Comparison of ENCODE assay signal across 9 mouse cellular contexts in the genomic region with DNA sequence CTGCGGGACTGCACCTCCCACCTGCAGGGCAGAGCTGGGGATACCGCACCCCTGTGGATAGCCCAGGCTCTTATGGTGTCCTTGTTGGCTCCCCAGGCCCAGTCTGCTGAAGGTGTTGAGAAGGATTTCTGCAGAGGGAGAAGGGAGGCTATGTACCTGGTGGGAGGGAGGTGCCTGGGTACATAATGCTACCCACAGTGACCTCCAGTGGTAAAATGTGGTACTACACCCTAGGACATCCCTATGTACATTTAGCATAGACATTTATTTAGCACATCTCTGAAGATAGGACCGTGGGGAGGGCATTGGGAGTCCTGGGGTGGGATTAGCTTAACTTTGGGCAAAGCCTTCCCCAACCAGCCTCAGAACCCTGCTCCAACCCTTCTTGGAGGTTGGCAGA. TPM values are rescaled to one million over a fixed set of nuclear protein-coding genes. Genes with fewer than 3 reads are reported as not detected.
DNase-seq lines count a peak whose midpoint lies in the region; ATAC-seq and TF ChIP-seq lines count a peak whose summit lies in the region.
"Had no signal": no experiment of that assay in that cellular context is flagged by ENCODE, and none has a peak within 500 bp of the region (broad histone marks: within the 10 kb centered on the region; RNA-seq: fewer than 3 reads in every experiment).

No protein-coding gene starts in this region.

- no peak overlapping the region for H3K27ac ChIP-seq in midbrain, embryonic 11.5 days (ENCODE audit: low read depth, low read length)
- no peak overlapping the region for H3K27ac ChIP-seq in midbrain, embryonic 16.5 days (ENCODE audit: low read length)
- H3K27ac ChIP-seq in hindbrain, postnatal 0 days = no peak overlapping the region
- no peak overlapping the region for H3K27ac ChIP-seq in neural tube, embryonic 13.5 days (replicated peaks)
- H3K27ac ChIP-seq: neural tube, embryonic 12.5 days had no signal

- H3K4me2 ChIP-seq in midbrain, embryonic 11.5 days = no peak overlapping the region
- no peak overlapping the region for H3K4me2 ChIP-seq in midbrain, embryonic 16.5 days (ENCODE audit: low read length)
- H3K4me2 ChIP-seq in hindbrain, postnatal 0 days (ENCODE audit: low read depth, low read length) = no peak overlapping the region
- no peak overlapping the region for H3K4me2 ChIP-seq in neural tube, embryonic 13.5 days
- H3K4me2 ChIP-seq: neural tube, embryonic 12.5 days had no signal

- H3K4me1 ChIP-seq in midbrain, embryonic 11.5 days (ENCODE audit: control insufficient read depth, insufficient read depth, low read length) = no peaks in the 10 kb centered on the region
- no peaks in the 10 kb centered on the region for H3K4me1 ChIP-seq in midbrain, embryonic 16.5 days (ENCODE audit: control insufficient read depth, insufficient read depth, low read length)
- H3K4me1 ChIP-seq in hindbrain, postnatal 0 days (ENCODE audit: insufficient read depth, low read length) = no peaks in the 10 kb centered on the region
- H3K4me1 ChIP-seq in neural tube, embryonic 13.5 days (replicated peaks) = no peaks in the 10 kb centered on the region
- H3K4me1 ChIP-seq: neural tube, embryonic 12.5 days had no signal

- intact Hi-C loops in left cerebral cortex, postnatal 14 days (cut with DNase I) = loop anchor here (5.0 to 10.0 kb wide), 2 partner anchors 66 to 108 kb away; a partner anchor contains a TSS

- DNase-seq in midbrain, embryonic 11.5 days (ENCODE audit: low spot score, missing footprints) = peak; percentile 97
- peak; percentile 69 for DNase-seq in NIH3T3 (ENCODE audit: low read depth)
- DNase-seq in embryo, embryonic 10 days (ENCODE audit: low spot score) = peak; percentile 88
- DNase-seq in hindbrain, postnatal 0 days (ENCODE audit: low spot score) = peak; percentile 92
- DNase-seq in left cerebral cortex, postnatal 14 days (ENCODE audit: low spot score in 2 of 2) = peak; percentile 76 to 89

- no peaks in the 10 kb centered on the region for H3K36me3 ChIP-seq in midbrain, embryonic 11.5 days (ENCODE audit: control insufficient read depth, insufficient read depth, low read length)
- no peaks in the 10 kb centered on the region for H3K36me3 ChIP-seq in midbrain, embryonic 16.5 days (ENCODE audit: control insufficient read depth, insufficient read depth, low read length)
- peaks cover 7% of the 10 kb centered on the region; the same call in 1 of the 2 replicates for H3K36me3 ChIP-seq in hindbrain, postnatal 0 days (ENCODE audit: insufficient read depth, low read length)
- H3K36me3 ChIP-seq in neural tube, embryonic 13.5 days = peaks cover 8% of the 10 kb centered on the region; the same call in 1 of the 2 replicates

- H3K9me3 ChIP-seq in midbrain, embryonic 11.5 days (ENCODE audit: control insufficient read depth, low read length) = no peaks in the 10 kb centered on the region
- no peaks in the 10 kb centered on the region for H3K9me3 ChIP-seq in midbrain, embryonic 16.5 days (replicated peaks; ENCODE audit: control insufficient read depth, low read length, poor library complexity, severe bottlenecking)
- H3K9me3 ChIP-seq in hindbrain, postnatal 0 days (ENCODE audit: low read length) = no peaks in the 10 kb centered on the region
- no peaks in the 10 kb centered on the region for H3K9me3 ChIP-seq in neural tube, embryonic 13.5 days
- H3K9me3 ChIP-seq: neural tube, embryonic 12.5 days had no signal

- TF ChIP-seq CTCF in hindbrain, postnatal 0 days (IDR thresholded peaks at IDR 0.05; ENCODE audit: low read depth) = peak; percentile 96

- no peak overlapping the region for H3K9ac ChIP-seq in midbrain, embryonic 11.5 days (ENCODE audit: low read length)
- no peak overlapping the region for H3K9ac ChIP-seq in midbrain, embryonic 16.5 days (ENCODE audit: low read depth, low read length)
- no peak overlapping the region for H3K9ac ChIP-seq in hindbrain, postnatal 0 days (replicated peaks; ENCODE audit: low read length)
- H3K9ac ChIP-seq in neural tube, embryonic 13.5 days = no peak overlapping the region
- H3K9ac ChIP-seq: neural tube, embryonic 12.5 days had no signal

- WGBS in midbrain, embryonic 11.5 days = 59% methylated on average over 3 of the region's 3 CpGs
- WGBS in midbrain, embryonic 16.5 days = 54% methylated on average over 3 of the region's 3 CpGs
- WGBS in hindbrain, postnatal 0 days = 55% methylated on average over 3 of the region's 3 CpGs
- WGBS in neural tube, embryonic 13.5 days = 53% methylated on average over 3 of the region's 3 CpGs

- no peak overlapping the region for H3K4me3 ChIP-seq in midbrain, embryonic 11.5 days (ENCODE audit: low read depth, low read length)
- no peak overlapping the region for H3K4me3 ChIP-seq in midbrain, embryonic 16.5 days (ENCODE audit: low read depth, low read length)
- no peak overlapping the region for H3K4me3 ChIP-seq in hindbrain, postnatal 0 days (ENCODE audit: low read length)
- H3K4me3 ChIP-seq in neural tube, embryonic 13.5 days = no peak overlapping the region
- H3K4me3 ChIP-seq: neural tube, embryonic 12.5 days had no signal

- ATAC-seq in midbrain, embryonic 11.5 days (ENCODE audit: low FRiP score) = no peak
- no peak for ATAC-seq in midbrain, embryonic 16.5 days
- ATAC-seq in hindbrain, postnatal 0 days = peak; percentile 47
- peak; percentile 15; the same call in 1 of the 2 replicates for ATAC-seq in neural tube, embryonic 13.5 days (ENCODE audit: low read depth)
- ATAC-seq in activated CD4-positive, CD25-positive, alpha-beta regulatory T cell, adult 4 months = no peak

- no peaks in the 10 kb centered on the region for H3K27me3 ChIP-seq in midbrain, embryonic 11.5 days (ENCODE audit: control insufficient read depth, insufficient read depth, low read length)
- H3K27me3 ChIP-seq in midbrain, embryonic 16.5 days (ENCODE audit: control insufficient read depth, insufficient read depth, low read depth, low read length) = no peaks in the 10 kb centered on the region
- no peaks in the 10 kb centered on the region for H3K27me3 ChIP-seq in hindbrain, postnatal 0 days (ENCODE audit: insufficient read depth, low read length)
- H3K27me3 ChIP-seq in neural tube, embryonic 13.5 days = no peaks in the 10 kb centered on the region
- H3K27me3 ChIP-seq: neural tube, embryonic 12.5 days had no signal

RNA-seq across cellular contexts. Expression of a gene that starts 28.5 kb away (rescaled TPM):
- 0.45 and 0.81 TPM in 2 replicates for polyA plus RNA-seq in midbrain, embryonic 11.5 days (2014; fragmentation: Nextera tagmentation; extraction: Ambion mirVana)
- 1.1 and 1.6 TPM in 2 replicates for polyA plus RNA-seq in midbrain, embryonic 16.5 days (2015; fragmentation: Nextera tagmentation; extraction: Ambion mirVana)
- total RNA-seq in hindbrain, postnatal 0 days (2014; rRNA removed) = 4.3 and 5.3 TPM in 2 replicates
- 2.0 and 2.6 TPM in 2 replicates for polyA plus RNA-seq in hindbrain, postnatal 0 days (2015; fragmentation: Nextera tagmentation; extraction: Ambion mirVana)
- under 1 TPM; 0.13 to 0.49 TPM for total RNA-seq in left cerebral cortex, postnatal 14 days (2021)
- 1.1 and 1.2 TPM in 2 replicates for polyA plus RNA-seq in neural tube, embryonic 13.5 days (2015; fragmentation: Nextera tagmentation; extraction: Ambion mirVana)
- 1 to 10 TPM; 4.8 to 5.0 TPM for polyA plus RNA-seq in activated CD4-positive, CD25-positive, alpha-beta regulatory T cell, adult 4 months (2017; shearing (Covaris generic))

Comparison
In these comparisons a context has a peak if more than half of its experiments do, and no peak if none do; other contexts are left out.
1. ATAC-seq: peak in hindbrain, postnatal 0 days (single experiment) and neural tube, embryonic 13.5 days (single experiment); none in midbrain, embryonic 11.5 days (single experiment), midbrain, embryonic 16.5 days (single experiment) and activated CD4-positive, CD25-positive, alpha-beta regulatory T cell, adult 4 months (single experiment).
2. Peak in every context shown above with its lines, with median percentiles within 50 percentile points of each other: DNase-seq.